Mouse (Mus musculus) CH12F3 (cell line): ENCODE measurements around the gene Gadd45g.

Experiments used
- in situ Hi-C: fragments of 300-500 bp; cut with MboI; formaldehyde crosslinking; loops from 2 replicates; pipeline ENCODE4 v1.14.3; 2020; ENCODE audit warnings: low sequenced_read_pairs

Gene Gadd45g

GRCm38 (mm10) chr13:51833611-51834010 lies 12.9 kb upstream of the Gadd45g start:
- in situ Hi-C loops, result loop anchor here (10.0 kb wide), 1 partner anchor 791 kb away; no protein-coding TSS in a partner anchor

DNA sequence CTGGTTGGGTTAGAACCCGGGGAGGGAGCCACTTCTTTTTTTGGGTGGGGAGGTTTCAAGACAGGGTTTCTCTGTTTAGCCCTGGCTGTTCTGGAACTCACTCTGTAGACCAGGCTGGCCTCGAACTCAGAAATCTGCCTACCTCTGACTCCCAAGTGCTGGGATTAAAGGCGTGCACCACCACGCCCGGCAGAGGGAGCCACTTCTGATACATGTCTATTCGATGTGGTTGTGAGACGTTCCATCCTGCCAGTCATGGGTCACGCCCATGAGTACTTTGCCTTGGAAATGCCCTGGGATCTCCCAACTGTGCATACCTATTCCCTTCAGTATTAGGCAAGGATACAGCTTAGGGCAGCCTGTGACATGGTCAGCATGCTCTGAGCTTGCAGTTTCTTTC lies 12.5 kb upstream of the Gadd45g start:
- in situ Hi-C loops, result loop anchor here (10.0 kb wide), 1 partner anchor 791 kb away; no protein-coding TSS in a partner anchor

GRCm38 (mm10) chr13:51834520-51834919 lies 12.0 kb upstream of the Gadd45g start:
- in situ Hi-C loops, result loop anchor here (10.0 kb wide), 1 partner anchor 790 kb away; no protein-coding TSS in a partner anchor

DNA sequence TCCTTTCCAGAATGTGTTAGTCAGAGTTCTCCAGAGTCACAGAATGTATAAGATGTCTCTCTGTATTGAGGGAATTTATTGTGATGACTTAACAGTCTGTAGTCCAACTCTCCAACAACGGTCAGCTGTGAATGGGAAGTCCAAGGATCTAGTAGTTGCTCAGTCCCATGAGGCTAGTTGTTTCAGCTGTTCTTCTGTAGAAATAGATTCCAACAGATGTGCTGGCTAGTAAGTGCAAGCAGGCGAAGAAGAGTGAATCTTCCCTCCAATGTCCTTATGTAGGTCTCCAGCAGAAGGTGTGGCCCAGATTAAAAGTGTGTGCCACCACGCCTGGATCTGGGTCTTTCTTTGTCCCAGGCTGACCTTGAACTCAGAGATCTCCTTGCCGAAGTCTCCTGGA lies 11.3 kb upstream of the Gadd45g start:
- in situ Hi-C loops, result loop anchor here (10.0 kb wide), 1 partner anchor 790 kb away; no protein-coding TSS in a partner anchor

DNA sequence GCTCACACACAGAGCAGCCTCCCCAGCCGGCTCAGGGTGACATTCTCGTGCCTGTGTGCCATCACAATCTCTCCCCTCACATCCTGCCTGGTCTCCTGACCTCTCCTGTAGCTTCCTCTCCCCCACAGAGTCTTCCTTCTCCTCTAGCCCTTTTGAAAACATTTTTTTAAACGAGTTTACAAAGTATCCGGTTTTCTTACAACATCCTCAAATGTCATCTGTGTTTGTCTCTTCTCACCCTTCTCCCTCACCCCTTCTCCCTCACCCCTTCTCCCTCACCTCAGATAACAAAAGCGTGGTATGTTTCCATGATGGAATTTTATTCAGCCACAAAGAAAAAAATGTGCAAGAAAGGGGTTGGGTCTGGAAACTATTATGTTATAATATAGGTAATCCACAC lies 9.1 kb upstream of the Gadd45g start:
- in situ Hi-C loops, result loop anchor here (10.0 kb wide), 1 partner anchor 787 kb away; no protein-coding TSS in a partner anchor

DNA sequence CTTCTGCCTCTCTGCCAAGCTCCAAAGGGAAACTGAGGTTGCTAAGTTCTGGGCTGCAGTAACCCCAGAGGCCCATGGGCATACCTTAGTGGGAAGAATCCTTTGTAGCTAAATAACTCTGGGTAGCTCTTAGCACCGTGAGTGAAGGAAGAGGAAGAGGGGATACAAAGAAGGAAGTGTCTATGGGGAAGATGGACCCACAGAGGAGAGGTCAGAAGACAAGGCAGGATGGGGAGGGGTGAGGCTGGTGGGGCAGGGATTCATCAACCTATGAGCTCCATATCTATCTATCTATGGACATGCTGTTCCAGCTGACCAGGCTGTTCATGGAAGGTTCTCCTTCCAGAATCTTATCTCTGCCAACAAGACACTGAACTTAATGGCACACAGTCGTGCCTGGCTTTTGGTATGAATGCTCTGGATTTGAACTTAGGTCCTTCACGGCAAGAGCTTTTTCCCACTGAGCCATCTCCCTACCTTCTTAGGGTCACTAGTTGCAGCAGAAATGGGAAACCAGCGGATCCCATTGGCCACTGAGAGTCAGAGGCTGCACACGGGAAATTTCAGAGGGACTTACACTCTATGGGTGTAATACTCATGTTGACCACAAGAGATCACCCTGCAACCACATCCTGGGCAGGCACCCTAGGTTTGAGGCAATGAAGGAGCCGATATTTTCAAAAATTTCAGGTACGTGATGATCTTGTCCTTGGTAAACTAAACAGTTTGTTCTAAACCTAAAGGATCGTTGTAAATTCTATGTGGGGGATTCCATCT lies 7.0 kb upstream of the Gadd45g start:
- in situ Hi-C loops, result loop anchor here (5.0 to 10.0 kb wide), 2 partner anchors 388 to 785 kb away; no protein-coding TSS in a partner anchor

GRCm38 (mm10) chr13:51840702-51841101 lies 5.8 kb upstream of the Gadd45g start:
- in situ Hi-C loops, result loop anchor here (5.0 kb wide), 1 partner anchor 387 kb away; no protein-coding TSS in a partner anchor

DNA sequence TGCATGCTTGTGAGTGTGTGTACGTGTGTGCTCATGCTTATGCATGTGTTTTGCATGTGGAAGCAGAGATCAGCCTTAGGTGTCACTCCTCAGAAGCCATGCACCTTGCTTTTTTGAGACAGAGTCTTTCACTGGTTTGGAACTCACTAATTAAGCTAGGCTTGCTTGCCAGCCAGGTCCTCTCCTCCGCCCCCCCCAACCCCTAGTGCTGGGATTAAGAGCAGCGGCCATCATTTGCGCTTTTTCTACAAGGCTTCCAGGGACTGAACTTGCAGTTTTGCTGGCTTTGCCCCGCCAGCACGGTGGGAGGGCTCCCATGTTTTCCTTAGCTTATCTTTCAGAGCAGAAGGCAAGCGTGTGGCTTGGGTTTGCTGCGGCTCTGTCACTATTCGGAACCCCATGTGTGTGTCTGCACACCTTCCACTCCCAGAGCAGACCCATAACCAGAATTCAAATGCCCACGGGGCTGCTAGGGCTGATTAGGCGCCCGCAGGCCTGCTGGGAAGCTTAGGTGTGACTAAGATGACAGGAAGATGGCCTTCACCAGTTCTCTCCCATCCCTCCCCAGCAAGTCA lies 4.8 kb upstream of the Gadd45g start:
- in situ Hi-C loops, result loop anchor here (5.0 kb wide), 1 partner anchor 386 kb away; no protein-coding TSS in a partner anchor

- in situ Hi-C loops, result loop anchor here (5.0 kb wide), 1 partner anchor 385 kb away; no protein-coding TSS in a partner anchor
Measured at GRCm38 (mm10) chr13:51842191-51842590, 4.3 kb upstream of the Gadd45g start.

DNA sequence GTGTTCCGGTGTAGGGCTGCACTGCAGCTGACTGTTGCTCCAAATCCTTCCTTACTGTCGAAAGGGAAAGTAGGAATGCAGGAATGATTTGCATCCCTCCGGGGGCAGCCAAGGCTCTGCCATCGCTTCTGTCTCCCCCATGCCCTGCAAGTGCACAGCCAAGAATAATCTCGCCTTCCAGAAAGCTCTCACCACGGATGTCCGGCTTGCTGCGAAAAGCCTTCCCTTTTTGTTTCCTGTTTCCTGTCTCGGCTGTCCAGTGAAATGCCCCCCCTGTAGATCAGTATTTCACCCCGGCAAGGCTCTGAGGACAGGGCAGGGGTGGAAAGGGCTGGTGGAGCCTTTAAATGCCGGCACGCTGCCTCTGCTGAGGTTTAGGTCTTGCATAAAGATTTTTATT lies 3.7 kb upstream of the Gadd45g start:
- in situ Hi-C loops, result loop anchor here (5.0 kb wide), 1 partner anchor 385 kb away; no protein-coding TSS in a partner anchor

DNA sequence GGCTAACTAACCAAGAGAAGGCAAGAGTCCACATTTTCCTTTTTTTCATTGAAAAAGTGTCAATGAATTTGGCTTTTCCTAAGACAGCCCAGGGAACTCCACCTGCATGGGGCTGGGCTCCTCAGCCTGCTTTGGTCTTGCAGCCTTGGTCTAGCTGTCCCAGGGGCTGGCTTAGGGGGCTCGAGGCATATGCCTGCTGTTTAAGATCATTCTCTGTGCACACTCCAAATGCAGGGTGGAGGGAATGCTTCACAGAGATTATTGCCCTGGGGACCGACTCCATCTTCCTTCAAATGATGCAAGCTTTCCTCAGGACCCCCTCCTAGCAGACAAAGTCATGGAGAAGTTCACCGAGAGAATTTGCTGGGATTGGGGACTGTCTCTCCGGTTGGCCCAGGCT lies 3.2 kb upstream of the Gadd45g start:
- in situ Hi-C loops, result loop anchor here (5.0 kb wide), 1 partner anchor 384 kb away; no protein-coding TSS in a partner anchor

GRCm38 (mm10) chr13:51844118-51844517 lies 2.4 kb upstream of the Gadd45g start:
- in situ Hi-C loops, result loop anchor here (5.0 kb wide), 1 partner anchor 383 kb away; no protein-coding TSS in a partner anchor

- in situ Hi-C loops, result loop anchor here (5.0 kb wide), 1 partner anchor 383 kb away; no protein-coding TSS in a partner anchor
Measured at GRCm38 (mm10) chr13:51844661-51845060, 1.8 kb upstream of the Gadd45g start.

- in situ Hi-C loops, result no loop called here
Measured at GRCm38 (mm10) chr13:51845072-51845471, 1.4 kb upstream of the Gadd45g start.

- in situ Hi-C loops, result no loop called here
Measured at GRCm38 (mm10) chr13:51845591-51846191, 787 bp upstream of the Gadd45g start.

GRCm38 (mm10) chr13:51846868-51847793 lies 653 bp downstream of the Gadd45g start:
- in situ Hi-C loops, result no loop called here

DNA sequence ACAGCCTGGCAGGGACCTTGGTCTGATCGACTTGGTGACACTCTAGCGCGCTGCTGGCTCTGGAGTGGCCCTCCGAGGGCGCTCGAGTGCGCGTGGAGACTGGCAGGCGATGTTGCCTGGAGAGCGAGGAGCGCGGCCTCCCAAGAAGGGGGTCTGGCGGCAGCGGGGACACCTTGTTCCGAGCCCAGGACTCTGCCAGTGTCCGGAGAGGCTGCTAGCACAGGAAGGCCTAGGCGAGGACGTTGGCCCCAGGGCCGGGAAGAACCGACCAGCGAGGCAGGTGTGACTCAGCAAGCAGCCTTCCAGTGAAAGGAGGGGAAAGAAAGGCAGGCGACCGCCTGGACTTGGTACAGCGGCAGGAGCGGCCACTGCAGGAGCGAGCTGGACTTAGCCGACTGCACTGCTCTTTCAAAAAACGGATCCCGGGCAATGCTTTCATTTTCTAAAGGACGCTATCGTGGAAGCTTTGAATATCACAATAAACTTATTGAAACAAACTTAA lies 1.6 kb downstream of the Gadd45g start:
- in situ Hi-C loops, result no loop called here

DNA sequence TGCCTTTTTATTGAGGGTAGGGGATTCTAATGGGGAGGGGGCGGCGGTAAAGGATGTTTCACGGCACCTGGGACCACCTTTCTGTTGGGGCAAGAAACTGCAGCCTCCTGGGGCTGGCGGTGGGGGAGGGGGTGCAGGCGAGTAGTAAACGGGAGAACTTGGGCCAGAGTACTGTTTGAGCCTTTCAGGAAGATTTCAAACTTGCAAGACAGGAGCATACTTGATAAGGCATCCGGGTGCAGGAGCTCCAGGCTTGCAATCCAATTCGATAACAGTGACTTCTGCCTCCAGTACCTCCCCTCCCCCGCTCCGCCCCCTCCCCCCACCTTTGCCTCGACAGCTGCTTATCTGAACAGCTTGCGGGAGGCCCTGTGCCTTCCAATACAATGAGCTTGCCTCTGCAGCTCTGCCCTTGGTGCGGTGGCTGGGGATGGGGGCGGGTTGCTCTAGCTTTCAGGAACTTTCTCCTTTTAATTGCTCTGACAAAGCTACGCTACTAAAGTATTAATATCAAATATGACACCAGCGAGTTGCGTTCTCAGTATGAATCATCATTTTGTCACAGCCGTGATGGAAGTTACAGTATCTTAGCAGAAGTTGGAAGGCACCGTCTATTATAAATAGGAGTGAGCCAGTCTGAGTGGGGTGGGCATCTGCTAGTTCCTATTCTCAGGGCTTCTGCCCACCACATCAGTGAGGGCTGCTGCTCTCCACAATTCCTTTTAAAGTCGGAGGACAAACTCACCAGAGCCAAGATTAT lies 2.2 kb downstream of the Gadd45g start:
- in situ Hi-C loops, result no loop called here
